Mouse (Mus musculus): ENCODE measurements around the gene Thrb. TPM values are rescaled to one million over a fixed set of nuclear protein-coding genes. Genes with fewer than 3 reads are reported as not detected.

Gene Thrb
- polyA plus RNA-seq, 1 experiment from 2014 or later, result 1.8 TPM

DNA sequence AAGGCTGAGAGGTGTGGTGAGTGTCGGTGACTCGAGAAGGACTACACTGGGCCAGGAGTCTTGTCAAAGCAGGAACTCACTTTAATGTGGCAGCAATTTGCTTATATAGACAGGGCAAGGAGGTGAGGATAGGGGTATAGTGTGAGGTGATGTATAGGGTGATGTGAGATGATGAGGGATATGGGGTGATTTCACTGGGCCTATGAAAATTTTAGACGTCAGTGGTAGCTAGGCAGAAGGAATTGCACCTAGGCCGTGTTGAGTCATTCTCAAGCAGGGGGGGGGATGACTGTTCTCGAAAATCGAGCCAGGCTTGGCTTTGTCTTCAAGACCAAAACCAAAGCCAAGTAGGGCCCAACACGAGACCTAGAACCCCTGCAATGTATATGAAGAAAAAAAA is 162.7 kb downstream of the Thrb start:
- WGBS, result 91% methylated on average over 7 of the region's 7 CpGs
- no peaks in the 10 kb centered on the region for H3K36me3 ChIP-seq (ENCODE audit: control insufficient read depth, insufficient read depth, low read length)
- no peak overlapping the region for H3K4me3 ChIP-seq (replicated peaks; ENCODE audit: low read depth, low read length)
- no peak overlapping the region for H3K27ac ChIP-seq (replicated peaks; ENCODE audit: low read depth, low read length)
- no peaks in the 10 kb centered on the region for H3K9me3 ChIP-seq (ENCODE audit: control insufficient read depth, low read length)
- 0 out of 2 replicates have a peak, but pooled peaks cover 2% of the 10 kb centered on the region for H3K4me1 ChIP-seq (ENCODE audit: control insufficient read depth, insufficient read depth, low read length)
- no peak overlapping the region for H3K4me2 ChIP-seq (ENCODE audit: low read length)
- no peak overlapping the region for H3K9ac ChIP-seq (replicated peaks; ENCODE audit: low read length)
- DNase-seq (no peak), ATAC-seq (ENCODE audit: low FRiP score, low TSS enrichment) (no peak)
- H3K27me3 ChIP-seq (ENCODE audit: control insufficient read depth, insufficient read depth, low read length), result no peaks in the 10 kb centered on the region

DNA sequence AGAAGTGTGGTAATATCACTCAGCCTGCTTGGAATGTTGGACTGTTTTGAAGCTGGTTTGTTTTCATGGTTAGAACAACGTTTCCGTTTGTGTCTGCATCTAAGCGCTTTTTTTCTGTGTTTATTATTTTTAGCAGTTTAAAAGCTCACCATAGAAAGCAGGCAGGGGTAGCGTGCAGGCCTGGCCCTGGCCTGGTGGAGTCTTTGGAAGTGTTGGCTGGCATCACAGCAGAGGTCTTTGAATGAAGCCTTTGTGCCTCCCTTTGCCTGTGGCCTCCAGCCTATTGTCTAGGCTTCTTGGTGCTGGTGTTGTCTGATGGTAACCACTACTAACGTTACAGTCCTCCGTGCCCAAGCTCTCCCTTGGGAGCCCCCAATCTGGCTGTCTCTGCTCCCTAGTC is 167.3 kb downstream of the Thrb start:
- H3K4me2 ChIP-seq (ENCODE audit: low read length), result no peak overlapping the region
- 0 out of 2 replicates have a peak, but pooled peaks cover 2% of the 10 kb centered on the region for H3K4me1 ChIP-seq (ENCODE audit: control insufficient read depth, insufficient read depth, low read length)
- H3K9ac ChIP-seq (replicated peaks; ENCODE audit: low read length), result no peak overlapping the region
- DNase-seq (no peak), ATAC-seq (ENCODE audit: low FRiP score, low TSS enrichment) (no peak)
- H3K27me3 ChIP-seq (ENCODE audit: control insufficient read depth, insufficient read depth, low read length), result no peaks in the 10 kb centered on the region
- H3K27ac ChIP-seq (replicated peaks; ENCODE audit: low read depth, low read length), result no peak overlapping the region
- no peaks in the 10 kb centered on the region for H3K9me3 ChIP-seq (ENCODE audit: control insufficient read depth, low read length)
- no peaks in the 10 kb centered on the region for H3K36me3 ChIP-seq (ENCODE audit: control insufficient read depth, insufficient read depth, low read length)
- no peak overlapping the region for H3K4me3 ChIP-seq (replicated peaks; ENCODE audit: low read depth, low read length)
- WGBS, result 65% methylated on average over 6 of the region's 6 CpGs

GRCm38 (mm10) chr14:17835738-17836137 is 175.7 kb downstream of the Thrb start:
- no peaks in the 10 kb centered on the region for H3K9me3 ChIP-seq (ENCODE audit: control insufficient read depth, low read length)
- H3K4me3 ChIP-seq (replicated peaks; ENCODE audit: low read depth, low read length), result no peak overlapping the region
- no peaks in the 10 kb centered on the region for H3K4me1 ChIP-seq (ENCODE audit: control insufficient read depth, insufficient read depth, low read length)
- H3K4me2 ChIP-seq (ENCODE audit: low read length), result no peak overlapping the region
- WGBS, result 80% methylated on average over 1 of the region's 1 CpGs
- no peak for ATAC-seq (ENCODE audit: low FRiP score, low TSS enrichment)
- H3K27ac ChIP-seq (replicated peaks; ENCODE audit: low read depth, low read length), result no peak overlapping the region
- no peak overlapping the region for H3K9ac ChIP-seq (replicated peaks; ENCODE audit: low read length)
- DNase-seq, result no peak
- no peaks in the 10 kb centered on the region for H3K36me3 ChIP-seq (ENCODE audit: control insufficient read depth, insufficient read depth, low read length)
- H3K27me3 ChIP-seq (ENCODE audit: control insufficient read depth, insufficient read depth, low read length), result no peaks in the 10 kb centered on the region

DNA sequence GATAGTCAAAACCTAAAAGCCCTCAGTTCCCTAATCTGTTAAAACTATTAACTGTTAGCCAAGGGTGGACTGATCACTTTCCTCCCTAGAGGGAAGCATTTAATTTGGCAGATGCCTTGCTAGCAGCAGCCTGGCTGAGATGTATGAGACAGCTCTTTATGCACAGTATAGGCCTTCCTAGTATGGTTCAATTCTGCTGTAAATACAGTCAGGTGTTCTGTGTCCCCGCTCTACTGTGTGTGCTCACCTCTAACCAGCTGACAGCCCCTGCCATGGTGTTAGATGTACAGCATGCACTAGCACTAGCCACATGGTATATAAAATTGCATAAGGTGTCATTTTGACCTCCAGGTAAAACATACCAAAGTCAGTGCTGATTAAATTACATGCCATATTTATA is 176.7 kb downstream of the Thrb start:
- no peak overlapping the region for H3K9ac ChIP-seq (replicated peaks; ENCODE audit: low read length)
- no peaks in the 10 kb centered on the region for H3K27me3 ChIP-seq (ENCODE audit: control insufficient read depth, insufficient read depth, low read length)
- no peaks in the 10 kb centered on the region for H3K4me1 ChIP-seq (ENCODE audit: control insufficient read depth, insufficient read depth, low read length)
- DNase-seq, result no peak
- no peak overlapping the region for H3K4me3 ChIP-seq (replicated peaks; ENCODE audit: low read depth, low read length)
- H3K4me2 ChIP-seq (ENCODE audit: low read length), result no peak overlapping the region
- H3K27ac ChIP-seq (replicated peaks; ENCODE audit: low read depth, low read length), result no peak overlapping the region
- ATAC-seq (ENCODE audit: low FRiP score, low TSS enrichment), result no peak
- no peaks in the 10 kb centered on the region for H3K9me3 ChIP-seq (ENCODE audit: control insufficient read depth, low read length)
- H3K36me3 ChIP-seq (ENCODE audit: control insufficient read depth, insufficient read depth, low read length), result no peaks in the 10 kb centered on the region
- 89% methylated on average over 1 of the region's 1 CpGs for WGBS

DNA sequence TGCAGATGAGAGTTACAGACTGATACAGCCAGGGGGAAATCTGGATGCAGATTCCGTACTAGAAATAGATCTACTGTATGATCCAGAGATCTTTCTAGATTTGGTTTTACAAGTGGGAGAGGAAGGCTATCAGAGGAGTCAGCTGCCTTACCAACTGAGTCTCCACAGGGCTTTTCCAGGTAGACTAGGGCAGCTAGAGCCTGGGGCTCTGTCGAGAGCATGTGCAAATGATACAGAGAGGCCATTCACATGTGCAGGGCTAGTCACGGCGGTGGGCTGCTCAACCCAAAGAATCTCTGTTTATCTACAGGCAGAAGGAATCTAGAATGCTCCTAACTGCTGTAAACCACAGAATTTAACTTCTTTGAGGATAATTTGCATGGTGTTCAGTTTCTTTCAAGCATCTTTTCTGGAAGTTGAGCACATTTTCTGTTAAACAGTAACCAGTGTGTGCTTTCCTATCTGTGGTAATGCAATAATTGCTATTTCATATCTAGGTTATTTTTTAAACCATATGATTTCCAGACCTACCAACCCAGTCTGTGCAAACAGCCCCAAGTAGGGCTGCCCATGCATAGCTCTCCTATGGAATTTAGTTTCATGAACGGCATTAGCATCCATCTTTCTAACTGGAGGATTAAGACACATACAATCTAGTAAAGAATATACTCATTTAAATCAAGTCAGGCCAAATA is 185.1 kb downstream of the Thrb start:
- no peak overlapping the region for H3K4me3 ChIP-seq (replicated peaks; ENCODE audit: low read depth, low read length)
- no peaks in the 10 kb centered on the region for H3K4me1 ChIP-seq (ENCODE audit: control insufficient read depth, insufficient read depth, low read length)
- H3K27ac ChIP-seq (replicated peaks; ENCODE audit: low read depth, low read length), result no peak overlapping the region
- no peak overlapping the region for H3K4me2 ChIP-seq (ENCODE audit: low read length)
- DNase-seq (no peak), ATAC-seq (ENCODE audit: low FRiP score, low TSS enrichment) (no peak)
- no peaks in the 10 kb centered on the region for H3K27me3 ChIP-seq (ENCODE audit: control insufficient read depth, insufficient read depth, low read length)
- no peaks in the 10 kb centered on the region for H3K36me3 ChIP-seq (ENCODE audit: control insufficient read depth, insufficient read depth, low read length)
- no peak overlapping the region for H3K9ac ChIP-seq (replicated peaks; ENCODE audit: low read length)
- 88% methylated on average over 5 of the region's 5 CpGs for WGBS
- no peaks in the 10 kb centered on the region for H3K9me3 ChIP-seq (ENCODE audit: control insufficient read depth, low read length)

DNA sequence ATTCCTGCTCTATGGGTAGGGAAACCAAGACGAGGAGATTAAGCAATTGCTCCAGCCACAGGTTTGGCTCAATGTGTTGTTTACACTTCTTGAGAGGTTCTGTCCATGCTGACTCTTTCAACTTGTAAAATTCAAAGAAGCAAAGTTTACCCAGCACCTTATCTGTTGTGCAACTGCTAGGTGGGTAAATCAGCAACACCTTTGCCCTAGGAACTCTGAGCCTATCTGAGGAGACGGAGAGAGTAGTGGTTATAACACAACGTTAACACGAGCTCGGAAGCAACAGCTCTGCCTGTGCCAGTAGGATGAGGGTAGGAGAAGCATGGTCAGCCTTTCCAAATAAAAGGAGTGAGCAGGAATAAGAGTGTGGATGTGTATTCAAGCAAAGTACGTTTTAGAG is 185.8 kb downstream of the Thrb start:
- DNase-seq, result no peak
- Histone ChIP-seq H3K9me3 (ENCODE audit: control insufficient read depth, low read length) (no peaks in the 10 kb centered on the region), H3K36me3 (ENCODE audit: control insufficient read depth, insufficient read depth, low read length) (no peaks in the 10 kb centered on the region), H3K27me3 (ENCODE audit: control insufficient read depth, insufficient read depth, low read length) (no peaks in the 10 kb centered on the region), H3K9ac (replicated peaks; ENCODE audit: low read length) (no peak overlapping the region), H3K27ac (replicated peaks; ENCODE audit: low read depth, low read length) (no peak overlapping the region), H3K4me2 (ENCODE audit: low read length) (no peak overlapping the region), H3K4me3 (replicated peaks; ENCODE audit: low read depth, low read length) (no peak overlapping the region), H3K4me1 (ENCODE audit: control insufficient read depth, insufficient read depth, low read length) (no peaks in the 10 kb centered on the region)
- WGBS, result 77% methylated on average over 6 of the region's 6 CpGs
- ATAC-seq (ENCODE audit: low FRiP score, low TSS enrichment), result no peak

DNA sequence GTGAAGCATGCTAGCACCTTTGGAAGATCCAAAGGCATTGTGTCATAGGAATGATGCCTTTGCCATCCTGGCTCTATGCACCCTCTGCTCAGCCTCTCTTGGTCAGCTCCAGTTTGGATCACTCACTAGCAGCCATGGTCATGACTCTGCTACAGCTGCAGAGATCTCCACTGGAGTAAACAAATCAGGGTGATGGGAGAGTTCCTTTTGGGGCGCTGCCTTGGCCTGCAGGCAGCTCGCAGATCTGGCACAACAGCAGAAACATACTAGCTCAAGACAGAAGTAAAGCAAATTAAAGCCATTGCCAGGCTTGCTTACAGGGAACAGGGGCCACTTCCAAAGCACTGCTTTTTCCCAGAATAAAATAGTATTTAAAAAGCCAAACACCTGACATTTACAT is 186.6 kb downstream of the Thrb start:
- no peak for DNase-seq
- Histone ChIP-seq H3K4me2 (ENCODE audit: low read length) (no peak overlapping the region), H3K27ac (replicated peaks; ENCODE audit: low read depth, low read length) (no peak overlapping the region), H3K36me3 (ENCODE audit: control insufficient read depth, insufficient read depth, low read length) (no peaks in the 10 kb centered on the region), H3K27me3 (ENCODE audit: control insufficient read depth, insufficient read depth, low read length) (no peaks in the 10 kb centered on the region), H3K9ac (replicated peaks; ENCODE audit: low read length) (no peak overlapping the region), H3K4me1 (ENCODE audit: control insufficient read depth, insufficient read depth, low read length) (no peaks in the 10 kb centered on the region), H3K4me3 (replicated peaks; ENCODE audit: low read depth, low read length) (no peak overlapping the region), H3K9me3 (ENCODE audit: control insufficient read depth, low read length) (no peaks in the 10 kb centered on the region)
- 93% methylated on average over 2 of the region's 2 CpGs for WGBS
- no peak for ATAC-seq (ENCODE audit: low FRiP score, low TSS enrichment)

DNA sequence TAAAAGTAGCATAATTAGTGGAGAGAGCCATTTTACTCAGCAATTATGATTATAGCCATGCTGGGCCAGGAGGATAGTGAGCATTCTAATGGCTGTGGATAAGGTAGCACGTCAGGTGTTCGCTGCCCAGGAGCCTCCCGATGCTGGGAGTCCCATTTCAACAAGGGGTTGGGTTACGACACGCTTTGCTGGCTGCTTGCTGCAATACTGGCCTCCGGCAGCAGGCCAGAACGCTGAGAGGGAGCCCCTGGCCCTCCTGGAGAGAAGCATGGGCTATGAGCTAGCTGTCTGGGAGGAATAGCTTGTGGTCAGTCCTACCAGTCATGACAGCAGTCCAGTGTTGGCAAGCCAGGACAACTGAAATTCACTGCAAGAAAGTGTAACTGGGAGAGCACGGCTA is 187.2 kb downstream of the Thrb start:
- Histone ChIP-seq H3K4me1 (ENCODE audit: control insufficient read depth, insufficient read depth, low read length) (no peaks in the 10 kb centered on the region), H3K9ac (replicated peaks; ENCODE audit: low read length) (no peak overlapping the region), H3K27me3 (ENCODE audit: control insufficient read depth, insufficient read depth, low read length) (no peaks in the 10 kb centered on the region), H3K4me2 (ENCODE audit: low read length) (no peak overlapping the region), H3K4me3 (replicated peaks; ENCODE audit: low read depth, low read length) (no peak overlapping the region), H3K36me3 (ENCODE audit: control insufficient read depth, insufficient read depth, low read length) (no peaks in the 10 kb centered on the region), H3K27ac (replicated peaks; ENCODE audit: low read depth, low read length) (no peak overlapping the region), H3K9me3 (ENCODE audit: control insufficient read depth, low read length) (no peaks in the 10 kb centered on the region)
- 49% methylated on average over 8 of the region's 8 CpGs for WGBS
- DNase-seq (no peak), ATAC-seq (ENCODE audit: low FRiP score, low TSS enrichment) (no peak)

DNA sequence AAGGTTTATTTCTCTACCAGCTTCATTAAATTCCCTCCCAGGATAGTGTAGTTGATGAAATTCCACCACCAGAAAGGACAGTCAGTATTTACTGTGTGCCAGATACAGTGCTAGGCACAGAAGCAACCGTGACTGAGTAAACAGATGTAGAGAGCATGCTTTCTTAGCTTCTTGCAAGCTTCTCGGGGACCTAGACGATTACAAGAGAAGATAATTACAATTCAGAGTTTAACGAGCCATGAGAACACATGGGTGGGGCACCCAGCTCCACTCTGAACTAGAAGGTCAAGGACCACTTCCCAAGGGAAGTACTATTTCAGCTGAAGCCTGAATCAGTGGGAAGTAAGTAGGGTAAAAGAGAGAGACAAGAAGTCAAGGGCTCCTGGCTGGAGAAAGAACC is 190.3 kb downstream of the Thrb start:
- WGBS, result 76% methylated on average over 4 of the region's 4 CpGs
- no peak overlapping the region for H3K9ac ChIP-seq (replicated peaks; ENCODE audit: low read length)
- H3K27ac ChIP-seq (replicated peaks; ENCODE audit: low read depth, low read length), result no peak overlapping the region
- no peak overlapping the region for H3K4me2 ChIP-seq (ENCODE audit: low read length)
- H3K4me3 ChIP-seq (replicated peaks; ENCODE audit: low read depth, low read length), result no peak overlapping the region
- H3K4me1 ChIP-seq (ENCODE audit: control insufficient read depth, insufficient read depth, low read length), result no peaks in the 10 kb centered on the region
- no peaks in the 10 kb centered on the region for H3K36me3 ChIP-seq (ENCODE audit: control insufficient read depth, insufficient read depth, low read length)
- ATAC-seq (ENCODE audit: low FRiP score, low TSS enrichment) (no peak), DNase-seq (no peak)
- no peaks in the 10 kb centered on the region for H3K9me3 ChIP-seq (ENCODE audit: control insufficient read depth, low read length)
- H3K27me3 ChIP-seq (ENCODE audit: control insufficient read depth, insufficient read depth, low read length), result no peaks in the 10 kb centered on the region
